Mouse (Mus musculus) gastrocnemius, postnatal 14 days (tissue): ENCODE results near the gene Gsg1l. TPM values are rescaled to one million over a fixed set of nuclear protein-coding genes. Genes with fewer than 3 reads are reported as not detected.

Source experiments
- DNase-seq: peaks from one replicate; pipeline ENCODE4 v3.0.0; 2021; ENCODE audit warnings: mixed read lengths
- intact Hi-C: fragments of 180-260 bp; cut with DNase I; formaldehyde crosslinking; loops from one replicate; pipeline ENCODE4 v1.15.1; 2025; ENCODE audit warnings: low total_unique reads
- total RNA-seq, 2 experiments: library from RNA; stranded (reverse); gene quantifications; 2 replicates each; pipeline ENCODE4 v1.2.3; 2021

Gene Gsg1l
- total RNA-seq, 2 experiments from 2014 or later: 0.06 to 0.16 TPM

GRCm38 (mm10) chr7:126038366-126039246 is 43.6 kb downstream of the Gsg1l start:
- intact Hi-C loops: no loop called here
- peak; percentile 29 for DNase-seq

- intact Hi-C loops: no loop called here
- DNase-seq: no peak
These were observed 46.9 kb downstream of the Gsg1l start for GRCm38 (mm10) chr7:126035332-126035731.

- intact Hi-C loops: no loop called here
- no peak for DNase-seq
These were observed 49.4 kb downstream of the Gsg1l start for GRCm38 (mm10) chr7:126032776-126033209.

GRCm38 (mm10) chr7:126032365-126032755 is 49.9 kb downstream of the Gsg1l start:
- no peak for DNase-seq
- intact Hi-C loops: no loop called here

GRCm38 (mm10) chr7:126031598-126032364 is 50.4 kb downstream of the Gsg1l start:
- DNase-seq: peak; percentile 13
- intact Hi-C loops: no loop called here

- no peak for DNase-seq
- intact Hi-C loops: no loop called here
These were observed 54.8 kb downstream of the Gsg1l start for GRCm38 (mm10) chr7:126027410-126027809.

- intact Hi-C loops: no loop called here
- DNase-seq: no peak
These were observed 55.6 kb downstream of the Gsg1l start for GRCm38 (mm10) chr7:126026600-126026999.

- intact Hi-C loops: no loop called here
- DNase-seq: no peak
These were observed 62.2 kb downstream of the Gsg1l start for GRCm38 (mm10) chr7:126019966-126020365.

GRCm38 (mm10) chr7:126019321-126019720 is 62.9 kb downstream of the Gsg1l start:
- no peak for DNase-seq
- intact Hi-C loops: no loop called here

- intact Hi-C loops: no loop called here
- no peak for DNase-seq
These were observed 64.8 kb downstream of the Gsg1l start for GRCm38 (mm10) chr7:126017455-126017854.

GRCm38 (mm10) chr7:126012325-126013021 is 69.7 kb downstream of the Gsg1l start:
- DNase-seq: no peak
- intact Hi-C loops: no loop called here

GRCm38 (mm10) chr7:126008789-126009148 is 73.4 kb downstream of the Gsg1l start:
- peak; percentile 12 for DNase-seq
- intact Hi-C loops: no loop called here

GRCm38 (mm10) chr7:126008139-126008788 is 73.9 kb downstream of the Gsg1l start:
- intact Hi-C loops: no loop called here
- no peak for DNase-seq

- intact Hi-C loops: no loop called here
- no peak for DNase-seq
These were observed 74.9 kb downstream of the Gsg1l start for GRCm38 (mm10) chr7:126007132-126007910.

GRCm38 (mm10) chr7:126005274-126005673 is 76.9 kb downstream of the Gsg1l start:
- intact Hi-C loops: no loop called here
- DNase-seq: no peak

GRCm38 (mm10) chr7:126001683-126002082 is 80.5 kb downstream of the Gsg1l start:
- intact Hi-C loops: no loop called here
- no peak for DNase-seq

GRCm38 (mm10) chr7:125999921-126000320 is 82.3 kb downstream of the Gsg1l start:
- intact Hi-C loops: no loop called here
- no peak for DNase-seq

- intact Hi-C loops: no loop called here
- DNase-seq: no peak
These were observed 86.1 kb downstream of the Gsg1l start for GRCm38 (mm10) chr7:125996151-125996550.

- DNase-seq: no peak
- intact Hi-C loops: no loop called here
These were observed 89.8 kb downstream of the Gsg1l start for GRCm38 (mm10) chr7:125992356-125992891.
